Mouse (Mus musculus): ENCODE results near the gene Naa11. TPM values are rescaled to one million over a fixed set of nuclear protein-coding genes. Genes with fewer than 3 reads are reported as not detected.

The Naa11 gene
- not detected for total RNA-seq (2021)
- not detected in 2 replicates for polyA plus RNA-seq (2012; rRNA removed)
- long read RNA-seq, result 0 reads

DNA sequence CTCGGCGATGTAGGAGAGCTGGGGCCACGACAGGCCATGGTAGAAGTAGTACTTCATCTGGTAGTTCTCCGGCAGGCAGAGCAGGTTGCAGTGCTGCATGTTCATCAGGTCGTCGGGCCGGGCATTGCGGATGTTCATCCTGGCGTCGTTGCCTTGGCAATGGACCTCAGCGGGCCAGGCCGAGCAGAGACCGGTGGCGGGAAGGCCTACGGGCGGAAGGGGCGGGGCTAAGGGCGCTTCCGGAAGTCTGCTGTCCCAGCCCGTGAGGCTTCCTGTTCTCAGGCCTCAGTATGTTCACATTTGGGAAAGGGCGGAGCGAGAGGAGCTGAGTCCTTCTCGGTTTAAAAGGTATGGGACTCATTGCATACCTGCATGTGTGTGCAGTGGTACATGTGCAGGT lies at the start of gene Naa11:
Gene Naa11, minus strand, starts transcription at position 220 of the 400 bp plus-strand sequence.
- Histone ChIP-seq H3K27ac (no peak within 1 kb of the TSS), H3K27me3 (ENCODE audit: control insufficient read depth, insufficient read depth, low read length) (no peaks in the 10 kb centered on the region), H3K36me3 (ENCODE audit: control insufficient read depth, insufficient read depth, low read length) (no peaks in the 10 kb centered on the region), H3K4me1 (ENCODE audit: control insufficient read depth, insufficient read depth, low read length) (peaks cover 2% of the 10 kb centered on the region; the same call in 1 of the 2 replicates), H3K9ac (ENCODE audit: low read depth, low read length) (no peak within 1 kb of the TSS), H3K4me3 (no peak within 1 kb of the TSS), H3K79me2 (replicated peaks; ENCODE audit: control insufficient read depth, insufficient read depth, low read length) (no peaks in the 10 kb centered on the region)
- no peak for DNase-seq
- TF ChIP-seq POLR2A (IDR thresholded peaks at IDR 0.05; ENCODE audit: insufficient read depth, low read depth, low read length) (no peak), EP300 (IDR thresholded peaks at IDR 0.05; ENCODE audit: insufficient read depth, low read depth, low read length) (no peak), CTCF (IDR thresholded peaks at IDR 0.05) (no peak)
- intact Hi-C loops (cut with DNase I), result no loop called here
- WGBS, result 96% methylated on average over 23 of the region's 23 CpGs

DNA sequence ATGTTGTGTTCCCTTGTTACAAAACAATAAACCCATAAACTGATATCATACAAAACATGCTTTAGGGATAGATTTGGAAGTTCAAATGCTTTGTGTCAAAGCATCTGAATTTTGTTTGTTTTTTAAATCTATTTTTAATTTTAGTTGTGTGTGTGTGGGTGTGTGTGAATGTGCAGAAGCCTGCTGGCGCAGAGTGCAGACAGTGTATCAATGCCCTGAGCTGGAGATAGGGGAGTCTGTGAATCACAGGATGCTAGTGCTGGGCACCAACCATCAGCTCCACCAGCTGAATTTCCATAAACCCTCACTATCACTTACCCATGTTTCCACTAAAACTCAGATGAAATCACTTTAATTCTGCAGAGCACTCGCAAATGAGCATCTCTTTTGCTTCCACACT lies 40.3 kb upstream of the Naa11 start:
- Histone ChIP-seq H3K4me3 (no peak overlapping the region), H3K36me3 (ENCODE audit: control insufficient read depth, insufficient read depth, low read length) (no peaks in the 10 kb centered on the region), H3K27me3 (ENCODE audit: control insufficient read depth, insufficient read depth, low read length) (no peaks in the 10 kb centered on the region), H3K4me1 (ENCODE audit: control insufficient read depth, insufficient read depth, low read length) (no peaks in the 10 kb centered on the region), H3K79me2 (replicated peaks; ENCODE audit: control insufficient read depth, insufficient read depth, low read length) (no peaks in the 10 kb centered on the region), H3K27ac (no peak overlapping the region), H3K9ac (ENCODE audit: low read depth, low read length) (no peak overlapping the region)
- intact Hi-C loops (cut with DNase I), result no loop called here
- no peak for DNase-seq
- WGBS, result 77% methylated on average over 2 of the region's 2 CpGs
- TF ChIP-seq CTCF (IDR thresholded peaks at IDR 0.05) (no peak), EP300 (IDR thresholded peaks at IDR 0.05; ENCODE audit: insufficient read depth, low read depth, low read length) (no peak), POLR2A (IDR thresholded peaks at IDR 0.05; ENCODE audit: insufficient read depth, low read depth, low read length) (no peak)

DNA sequence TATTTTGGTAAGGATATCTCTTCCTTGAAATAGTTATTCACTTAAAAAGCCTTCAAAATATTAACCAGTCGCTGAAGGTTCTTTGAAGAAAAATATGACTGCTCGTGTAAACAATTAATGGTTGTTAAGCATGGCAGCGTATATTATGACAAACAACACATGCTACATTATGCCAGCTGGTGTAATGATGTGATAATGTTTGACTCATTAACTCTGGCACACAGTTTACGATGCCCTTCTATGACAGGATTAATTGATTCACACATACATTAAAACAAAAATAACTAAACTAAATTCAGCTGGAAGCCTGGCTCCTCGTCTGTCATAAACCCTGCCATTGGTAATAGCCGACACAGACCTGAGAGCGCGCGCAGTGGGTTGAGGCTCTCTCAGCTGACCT lies 37.8 kb upstream of the Naa11 start:
- 84% methylated on average over 9 of the region's 9 CpGs for WGBS
- H3K4me1 ChIP-seq (ENCODE audit: control insufficient read depth, insufficient read depth, low read length), result no peaks in the 10 kb centered on the region
- H3K9ac ChIP-seq (ENCODE audit: low read depth, low read length), result no peak overlapping the region
- no peak for TF ChIP-seq CTCF (IDR thresholded peaks at IDR 0.05)
- TF ChIP-seq EP300 (IDR thresholded peaks at IDR 0.05; ENCODE audit: insufficient read depth, low read depth, low read length), result no peak
- no peak overlapping the region for H3K27ac ChIP-seq
- H3K4me3 ChIP-seq, result no peak overlapping the region
- no peaks in the 10 kb centered on the region for H3K36me3 ChIP-seq (ENCODE audit: control insufficient read depth, insufficient read depth, low read length)
- H3K27me3 ChIP-seq (ENCODE audit: control insufficient read depth, insufficient read depth, low read length), result no peaks in the 10 kb centered on the region
- no peak for DNase-seq
- intact Hi-C loops (cut with DNase I), result no loop called here
- no peaks in the 10 kb centered on the region for H3K79me2 ChIP-seq (replicated peaks; ENCODE audit: control insufficient read depth, insufficient read depth, low read length)

DNA sequence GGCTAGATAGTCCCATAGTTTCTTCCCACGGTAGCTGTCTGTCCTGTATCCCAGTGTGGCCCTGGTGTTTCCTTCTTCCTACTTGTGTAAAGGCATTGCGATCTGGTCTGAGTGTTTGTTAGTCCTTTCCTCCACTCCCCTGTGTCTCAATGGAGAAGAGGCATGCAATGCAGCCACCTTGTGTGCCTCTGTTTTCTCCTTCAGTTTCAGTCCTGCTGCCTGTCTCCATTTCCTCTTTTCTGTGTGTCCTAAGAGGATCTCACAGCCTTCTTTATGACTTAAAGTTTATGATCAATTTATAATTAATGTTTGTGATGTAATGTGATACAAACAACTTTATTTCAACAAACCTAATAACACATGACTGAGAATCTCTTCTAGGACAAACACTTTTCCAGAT lies 29.5 kb upstream of the Naa11 start:
- Histone ChIP-seq H3K27me3 (ENCODE audit: control insufficient read depth, insufficient read depth, low read length) (no peaks in the 10 kb centered on the region), H3K4me3 (no peak overlapping the region), H3K36me3 (ENCODE audit: control insufficient read depth, insufficient read depth, low read length) (no peaks in the 10 kb centered on the region), H3K9ac (ENCODE audit: low read depth, low read length) (no peak overlapping the region), H3K79me2 (replicated peaks; ENCODE audit: control insufficient read depth, insufficient read depth, low read length) (no peaks in the 10 kb centered on the region), H3K27ac (no peak overlapping the region), H3K4me1 (ENCODE audit: control insufficient read depth, insufficient read depth, low read length) (no peaks in the 10 kb centered on the region)
- DNase-seq, result no peak
- 95% methylated on average over 2 of the region's 2 CpGs for WGBS
- no peak for TF ChIP-seq POLR2A (IDR thresholded peaks at IDR 0.05; ENCODE audit: insufficient read depth, low read depth, low read length)
- TF ChIP-seq CTCF (IDR thresholded peaks at IDR 0.05), result no peak
- TF ChIP-seq EP300 (IDR thresholded peaks at IDR 0.05; ENCODE audit: insufficient read depth, low read depth, low read length), result no peak
- intact Hi-C loops (cut with DNase I), result no loop called here

DNA sequence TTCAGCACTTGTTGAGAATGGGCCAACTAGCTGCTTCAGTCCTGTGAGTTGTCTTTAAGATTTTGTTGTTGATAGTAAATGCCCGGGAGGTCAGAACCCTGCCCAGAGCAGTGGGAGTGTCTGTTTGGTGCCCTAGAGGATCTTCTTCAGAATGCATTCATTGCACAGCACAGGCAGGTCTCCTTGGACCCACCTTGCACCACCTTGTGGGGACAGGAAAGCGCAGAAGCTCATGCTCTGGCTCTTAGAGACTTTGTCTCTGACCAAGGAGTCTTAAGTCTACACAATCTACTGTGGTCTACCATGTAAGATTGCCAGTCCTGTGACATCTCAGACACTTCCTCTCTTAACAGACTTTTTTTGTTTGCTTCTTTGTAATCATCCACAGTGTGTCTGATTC lies 25.0 kb upstream of the Naa11 start:
- no peaks in the 10 kb centered on the region for H3K79me2 ChIP-seq (replicated peaks; ENCODE audit: control insufficient read depth, insufficient read depth, low read length)
- no peak for DNase-seq
- TF ChIP-seq EP300 (IDR thresholded peaks at IDR 0.05; ENCODE audit: insufficient read depth, low read depth, low read length), result no peak
- TF ChIP-seq CTCF (IDR thresholded peaks at IDR 0.05), result no peak
- no peak for TF ChIP-seq POLR2A (IDR thresholded peaks at IDR 0.05; ENCODE audit: insufficient read depth, low read depth, low read length)
- no peaks in the 10 kb centered on the region for H3K36me3 ChIP-seq (ENCODE audit: control insufficient read depth, insufficient read depth, low read length)
- H3K27me3 ChIP-seq (ENCODE audit: control insufficient read depth, insufficient read depth, low read length), result no peaks in the 10 kb centered on the region
- H3K4me1 ChIP-seq (ENCODE audit: control insufficient read depth, insufficient read depth, low read length), result no peaks in the 10 kb centered on the region
- intact Hi-C loops (cut with DNase I), result no loop called here
- 68% methylated on average over 2 of the region's 2 CpGs for WGBS
- no peak overlapping the region for H3K9ac ChIP-seq (ENCODE audit: low read depth, low read length)
- no peak overlapping the region for H3K4me3 ChIP-seq
- H3K27ac ChIP-seq, result no peak overlapping the region

DNA sequence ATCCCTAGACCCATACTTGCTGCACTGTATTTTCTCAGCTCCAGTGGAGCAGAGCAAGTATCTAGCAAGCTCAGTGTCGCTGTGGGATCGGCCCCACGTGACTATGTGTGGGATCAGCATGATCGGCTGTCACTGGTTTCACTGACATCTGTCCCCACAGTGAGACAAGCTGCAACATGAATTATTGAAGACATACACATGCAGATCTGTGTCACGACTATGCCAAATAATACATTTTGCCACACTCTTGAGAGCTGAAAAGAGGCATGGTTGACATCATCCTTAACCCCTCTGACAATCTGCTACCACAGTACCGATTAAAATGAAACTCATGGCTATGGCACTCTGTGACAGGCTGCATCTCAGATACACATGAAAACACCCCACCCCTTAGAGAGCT lies 23.7 kb upstream of the Naa11 start:
- no peak for TF ChIP-seq POLR2A (IDR thresholded peaks at IDR 0.05; ENCODE audit: insufficient read depth, low read depth, low read length)
- no peak for TF ChIP-seq CTCF (IDR thresholded peaks at IDR 0.05)
- TF ChIP-seq EP300 (IDR thresholded peaks at IDR 0.05; ENCODE audit: insufficient read depth, low read depth, low read length), result no peak
- no peak overlapping the region for H3K27ac ChIP-seq
- intact Hi-C loops (cut with DNase I), result no loop called here
- no peak for DNase-seq
- H3K4me3 ChIP-seq, result no peak overlapping the region
- H3K79me2 ChIP-seq (replicated peaks; ENCODE audit: control insufficient read depth, insufficient read depth, low read length), result no peaks in the 10 kb centered on the region
- WGBS, result 71% methylated on average over 6 of the region's 6 CpGs
- H3K4me1 ChIP-seq (ENCODE audit: control insufficient read depth, insufficient read depth, low read length), result no peaks in the 10 kb centered on the region
- H3K9ac ChIP-seq (ENCODE audit: low read depth, low read length), result no peak overlapping the region
- no peaks in the 10 kb centered on the region for H3K27me3 ChIP-seq (ENCODE audit: control insufficient read depth, insufficient read depth, low read length)
- H3K36me3 ChIP-seq (ENCODE audit: control insufficient read depth, insufficient read depth, low read length), result no peaks in the 10 kb centered on the region
